Mouse (Mus musculus) midbrain, embryonic 13.5 days (tissue): Measurements from ENCODE around the gene Usp46. TPM values are rescaled to one million over a fixed set of nuclear protein-coding genes. Genes with fewer than 3 reads are reported as not detected.
A peak's percentile ranks its signal among the peaks of the same experiment; 100 is the strongest.

Source experiments
- ATAC-seq: fragments of 200-750 bp; cut with Nextera tagmentation; 2 replicates; pipeline ENCODE4 v1.8.0; 2017; ENCODE audit warnings: mild to moderate bottlenecking, moderate TSS enrichment, moderate library complexity
- H3K27ac ChIP-seq: fragments of 300-500 bp; sonication (generic); 2 replicates; pipeline ENCODE4 v1.5.1; 2015; ENCODE audit warnings: inconsistent platforms, mild to moderate bottlenecking, moderate library complexity
- H3K27me3 ChIP-seq: fragments of 300-500 bp; sonication (generic); 2 replicates; pipeline ENCODE4 v1.6.1; 2015; ENCODE audit warnings: mild to moderate bottlenecking, inconsistent platforms
- H3K36me3 ChIP-seq: fragments of 300-500 bp; sonication (generic); 2 replicates; pipeline ENCODE4 v1.6.1; 2015; ENCODE audit warnings: mild to moderate bottlenecking, inconsistent platforms
- H3K4me1 ChIP-seq: fragments of 300-500 bp; sonication (generic); replicated peaks from 2 replicates; pipeline ENCODE4 v1.6.1; 2015; ENCODE audit warnings: inconsistent platforms
- H3K4me2 ChIP-seq: fragments of 300-500 bp; sonication (generic); replicated peaks from 2 replicates; pipeline ENCODE4 v1.6.1; 2015; ENCODE audit warnings: moderate library complexity, mild to moderate bottlenecking, inconsistent platforms
- H3K4me3 ChIP-seq: fragments of 300-500 bp; sonication (generic); replicated peaks from 2 replicates; pipeline ENCODE4 v1.5.1; 2015; ENCODE audit warnings: mild to moderate bottlenecking, inconsistent platforms
- H3K9ac ChIP-seq: fragments of 300-500 bp; sonication (generic); replicated peaks from 2 replicates; pipeline ENCODE4 v1.6.1; 2015; ENCODE audit warnings: mild to moderate bottlenecking, inconsistent platforms
- H3K9me3 ChIP-seq: fragments of 300-500 bp; sonication (generic); 2 replicates; pipeline ENCODE4 v1.6.1; 2016; ENCODE audit warnings: mild to moderate bottlenecking, inconsistent platforms
- WGBS: fragments of 180-500 bp; shearing (Covaris S2); methylation state at CpG from one replicate; pipeline ENCODE4 v1.1.7; 2015; 5-methylcytosine and 5-hydroxymethylcytosine counted together
- polyA plus RNA-seq: library from polyadenylated mRNA; unstranded; fragments of >200 nt; fragmentation: Nextera tagmentation; extraction: Ambion mirVana; gene quantifications from 2 replicates; pipeline ENCODE4 v1.2.1, GENCODE M21; 2015

Gene Usp46
- polyA plus RNA-seq, 1 experiment from 2014 or later = 23.9 TPM

- no peaks in the 10 kb centered on the region for H3K27me3 ChIP-seq
- H3K4me1 ChIP-seq = no peaks in the 10 kb centered on the region; the same call in 1 of the 2 replicates
- WGBS = 83% methylated on average over 3 of the region's 3 CpGs
- no peak for ATAC-seq
- H3K4me2 ChIP-seq = no peak overlapping the region
- H3K36me3 ChIP-seq = peaks cover 26% of the 10 kb centered on the region
- H3K9me3 ChIP-seq = no peaks in the 10 kb centered on the region
- H3K4me3 ChIP-seq = no peak overlapping the region
- no peak overlapping the region for H3K27ac ChIP-seq
- H3K9ac ChIP-seq = no peak overlapping the region
Observed at GRCm38 (mm10) chr5:74007492-74008070, 60.6 kb downstream of the Usp46 start.

- no peaks in the 10 kb centered on the region for H3K9me3 ChIP-seq
- H3K4me2 ChIP-seq = no peak overlapping the region
- no peaks in the 10 kb centered on the region; the same call in 1 of the 2 replicates for H3K4me1 ChIP-seq
- H3K9ac ChIP-seq = no peak overlapping the region
- H3K27me3 ChIP-seq = no peaks in the 10 kb centered on the region
- ATAC-seq = no peak
- no peak overlapping the region for H3K27ac ChIP-seq
- H3K36me3 ChIP-seq = peaks cover 37% of the 10 kb centered on the region
- H3K4me3 ChIP-seq = no peak overlapping the region
- 94% methylated on average over 2 of the region's 2 CpGs for WGBS
Observed at GRCm38 (mm10) chr5:74005936-74006335, 62.3 kb downstream of the Usp46 start.

GRCm38 (mm10) chr5:74001743-74002142 lies 66.5 kb downstream of the Usp46 start:
- H3K9me3 ChIP-seq = no peaks in the 10 kb centered on the region
- ATAC-seq = no peak
- no peak overlapping the region for H3K27ac ChIP-seq
- no peaks in the 10 kb centered on the region for H3K27me3 ChIP-seq
- H3K4me3 ChIP-seq = no peak overlapping the region
- no peak overlapping the region for H3K4me2 ChIP-seq
- no peak overlapping the region for H3K9ac ChIP-seq
- 89% methylated on average over 9 of the region's 9 CpGs for WGBS
- H3K4me1 ChIP-seq = no peaks in the 10 kb centered on the region
- H3K36me3 ChIP-seq = peaks cover 45% of the 10 kb centered on the region

- Histone ChIP-seq H3K4me1 (no peaks in the 10 kb centered on the region), H3K27me3 (no peaks in the 10 kb centered on the region), H3K36me3 (peaks cover 35% of the 10 kb centered on the region), H3K4me2 (no peak overlapping the region), H3K4me3 (no peak overlapping the region), H3K9ac (no peak overlapping the region), H3K27ac (no peak overlapping the region), H3K9me3 (no peaks in the 10 kb centered on the region)
- ATAC-seq = no peak
- 88% methylated on average over 5 of the region's 5 CpGs for WGBS
Observed at GRCm38 (mm10) chr5:73998966-73999365, 69.3 kb downstream of the Usp46 start.

- Histone ChIP-seq H3K4me1 (no peaks in the 10 kb centered on the region), H3K36me3 (no peaks in the 10 kb centered on the region), H3K9ac (no peak overlapping the region), H3K4me2 (no peak overlapping the region), H3K4me3 (no peak overlapping the region), H3K27ac (no peak overlapping the region), H3K9me3 (no peaks in the 10 kb centered on the region), H3K27me3 (no peaks in the 10 kb centered on the region)
- peak; percentile 48; the same call in 1 of the 2 replicates for ATAC-seq
Observed at GRCm38 (mm10) chr5:73994850-73995249, 73.4 kb downstream of the Usp46 start.

GRCm38 (mm10) chr5:73993538-73993937 lies 74.7 kb downstream of the Usp46 start:
- Histone ChIP-seq H3K9me3 (no peaks in the 10 kb centered on the region), H3K9ac (no peak overlapping the region), H3K4me2 (no peak overlapping the region), H3K36me3 (no peaks in the 10 kb centered on the region), H3K4me3 (no peak overlapping the region), H3K4me1 (no peaks in the 10 kb centered on the region), H3K27ac (no peak overlapping the region), H3K27me3 (no peaks in the 10 kb centered on the region)
- WGBS = 82% methylated on average over 4 of the region's 4 CpGs
- ATAC-seq = no peak

- Histone ChIP-seq H3K9me3 (no peaks in the 10 kb centered on the region), H3K4me1 (no peaks in the 10 kb centered on the region), H3K27ac (no peak overlapping the region), H3K36me3 (no peaks in the 10 kb centered on the region), H3K4me3 (no peak overlapping the region), H3K4me2 (no peak overlapping the region), H3K9ac (no peak overlapping the region), H3K27me3 (no peaks in the 10 kb centered on the region)
- no peak for ATAC-seq
- 92% methylated on average over 13 of the region's 13 CpGs for WGBS
Observed at GRCm38 (mm10) chr5:73992321-73992720, 75.9 kb downstream of the Usp46 start.

- Histone ChIP-seq H3K9ac (no peak overlapping the region), H3K27me3 (no peaks in the 10 kb centered on the region)
- WGBS = 90% methylated on average over 3 of the region's 3 CpGs
Observed at GRCm38 (mm10) chr5:73989532-73989931, 78.7 kb downstream of the Usp46 start.

GRCm38 (mm10) chr5:73987777-73988560 lies 80.3 kb downstream of the Usp46 start:
- Histone ChIP-seq H3K27ac (no peak overlapping the region), H3K4me1 (no peaks in the 10 kb centered on the region), H3K36me3 (no peaks in the 10 kb centered on the region), H3K9ac (no peak overlapping the region), H3K4me3 (no peak overlapping the region), H3K27me3 (no peaks in the 10 kb centered on the region), H3K9me3 (no peaks in the 10 kb centered on the region), H3K4me2 (no peak overlapping the region)
- ATAC-seq = no peak
- 85% methylated on average over 13 of the region's 13 CpGs for WGBS

More at GRCm38 (mm10) chr5:73989532-73989931, 78.7 kb downstream of the Usp46 start:
- Histone ChIP-seq H3K9me3 (no peaks in the 10 kb centered on the region), H3K4me3 (no peak overlapping the region), H3K4me1 (no peaks in the 10 kb centered on the region), H3K27ac (no peak overlapping the region), H3K4me2 (no peak overlapping the region), H3K36me3 (no peaks in the 10 kb centered on the region)
- no peak for ATAC-seq

- no peak for ATAC-seq
- 91% methylated on average over 11 of the region's 11 CpGs for WGBS
- no peak overlapping the region for H3K9ac ChIP-seq
Observed at GRCm38 (mm10) chr5:73977426-73977825, 90.8 kb downstream of the Usp46 start.

GRCm38 (mm10) chr5:73971701-73972100 lies 96.5 kb downstream of the Usp46 start:
- Histone ChIP-seq H3K4me2 (no peak overlapping the region), H3K4me3 (no peak overlapping the region), H3K9ac (no peak overlapping the region), H3K27me3 (no peaks in the 10 kb centered on the region), H3K36me3 (no peaks in the 10 kb centered on the region), H3K4me1 (no peaks in the 10 kb centered on the region; the same call in 1 of the 2 replicates), H3K9me3 (no peaks in the 10 kb centered on the region), H3K27ac (no peak overlapping the region)
- ATAC-seq = no peak
- 93% methylated on average over 5 of the region's 5 CpGs for WGBS

More at GRCm38 (mm10) chr5:73977426-73977825, 90.8 kb downstream of the Usp46 start:
- no peaks in the 10 kb centered on the region for H3K27me3 ChIP-seq
- H3K4me2 ChIP-seq = no peak overlapping the region
- no peak overlapping the region for H3K27ac ChIP-seq
- H3K9me3 ChIP-seq = no peaks in the 10 kb centered on the region
- no peaks in the 10 kb centered on the region for H3K4me1 ChIP-seq
- H3K36me3 ChIP-seq = no peaks in the 10 kb centered on the region
- H3K4me3 ChIP-seq = no peak overlapping the region

GRCm38 (mm10) chr5:73970024-73970628 lies 98.1 kb downstream of the Usp46 start:
- no peak overlapping the region for H3K27ac ChIP-seq
- no peaks in the 10 kb centered on the region for H3K36me3 ChIP-seq
- WGBS = 59% methylated on average over 7 of the region's 7 CpGs
- no peaks in the 10 kb centered on the region; the same call in 1 of the 2 replicates for H3K4me1 ChIP-seq
- no peak overlapping the region for H3K4me2 ChIP-seq
- no peak overlapping the region for H3K9ac ChIP-seq
- ATAC-seq = no peak
- no peak overlapping the region for H3K4me3 ChIP-seq
- H3K27me3 ChIP-seq = no peaks in the 10 kb centered on the region
- no peaks in the 10 kb centered on the region for H3K9me3 ChIP-seq
